Mouse (Mus musculus): ENCODE data around the gene Tnxb. TPM values are rescaled to one million over a fixed set of nuclear protein-coding genes. Genes with fewer than 3 reads are reported as not detected.

The Tnxb gene
- polyA plus RNA-seq, 1 experiment from 2014 or later, result 0.27 TPM

- no peak overlapping the region for H3K4me3 ChIP-seq (ENCODE audit: low read depth, low read length)
- H3K9ac ChIP-seq (ENCODE audit: low read depth, low read length), result no peak overlapping the region
- H3K4me1 ChIP-seq (ENCODE audit: control insufficient read depth, low read depth, low read length), result no peaks in the 10 kb centered on the region
- WGBS (ENCODE audit: insufficient replicate concordance), result 29% methylated on average over 10 of the region's 11 CpGs
- H3K27ac ChIP-seq (ENCODE audit: low read length), result no peak overlapping the region
- no peak overlapping the region for H3K4me2 ChIP-seq (ENCODE audit: low read depth, low read length)
- no peaks in the 10 kb centered on the region for H3K9me3 ChIP-seq (replicated peaks; ENCODE audit: control insufficient read depth, low read length)
- H3K36me3 ChIP-seq (ENCODE audit: control insufficient read depth, insufficient read depth), result no peaks in the 10 kb centered on the region
- no peak for ATAC-seq (ENCODE audit: low read depth)
- H3K27me3 ChIP-seq (ENCODE audit: control insufficient read depth, insufficient read depth, low read depth, low read length), result peaks cover 23% of the 10 kb centered on the region
These were observed 10.0 kb upstream of the Tnxb start for GRCm38 (mm10) chr17:34660259-34660820.

- Histone ChIP-seq H3K27me3 (ENCODE audit: control insufficient read depth, insufficient read depth, low read depth, low read length) (peaks cover 23% of the 10 kb centered on the region), H3K27ac (ENCODE audit: low read length) (no peak overlapping the region), H3K36me3 (ENCODE audit: control insufficient read depth, insufficient read depth) (no peaks in the 10 kb centered on the region), H3K4me3 (ENCODE audit: low read depth, low read length) (no peak overlapping the region), H3K4me2 (ENCODE audit: low read depth, low read length) (no peak overlapping the region), H3K9me3 (replicated peaks; ENCODE audit: control insufficient read depth, low read length) (no peaks in the 10 kb centered on the region), H3K9ac (ENCODE audit: low read depth, low read length) (no peak overlapping the region), H3K4me1 (ENCODE audit: control insufficient read depth, low read depth, low read length) (no peaks in the 10 kb centered on the region)
- 2% methylated on average over 19 of the region's 19 CpGs for WGBS (ENCODE audit: insufficient replicate concordance)
- ATAC-seq (ENCODE audit: low read depth), result peak; percentile 24; the same call in 1 of the 2 replicates
These were observed 9.2 kb upstream of the Tnxb start for GRCm38 (mm10) chr17:34661121-34661591.

- no peak overlapping the region for H3K4me2 ChIP-seq (ENCODE audit: low read depth, low read length)
- H3K4me3 ChIP-seq (ENCODE audit: low read depth, low read length), result no peak overlapping the region
- H3K27me3 ChIP-seq (ENCODE audit: control insufficient read depth, insufficient read depth, low read depth, low read length), result peaks cover 23% of the 10 kb centered on the region
- no peaks in the 10 kb centered on the region for H3K36me3 ChIP-seq (ENCODE audit: control insufficient read depth, insufficient read depth)
- WGBS (ENCODE audit: insufficient replicate concordance), result 63% methylated on average over 1 of the region's 1 CpGs
- no peak overlapping the region for H3K27ac ChIP-seq (ENCODE audit: low read length)
- ATAC-seq (ENCODE audit: low read depth), result no peak
- H3K9ac ChIP-seq (ENCODE audit: low read depth, low read length), result no peak overlapping the region
- H3K4me1 ChIP-seq (ENCODE audit: control insufficient read depth, low read depth, low read length), result no peaks in the 10 kb centered on the region
- H3K9me3 ChIP-seq (replicated peaks; ENCODE audit: control insufficient read depth, low read length), result no peaks in the 10 kb centered on the region
These were observed 7.9 kb upstream of the Tnxb start for GRCm38 (mm10) chr17:34662468-34662867.

- no peaks in the 10 kb centered on the region for H3K4me1 ChIP-seq (ENCODE audit: control insufficient read depth, low read depth, low read length)
- H3K4me3 ChIP-seq (ENCODE audit: low read depth, low read length), result no peak overlapping the region
- WGBS (ENCODE audit: insufficient replicate concordance), result 57% methylated on average over 8 of the region's 8 CpGs
- peaks cover 23% of the 10 kb centered on the region for H3K27me3 ChIP-seq (ENCODE audit: control insufficient read depth, insufficient read depth, low read depth, low read length)
- ATAC-seq (ENCODE audit: low read depth), result no peak
- no peak overlapping the region for H3K27ac ChIP-seq (ENCODE audit: low read length)
- no peak overlapping the region for H3K4me2 ChIP-seq (ENCODE audit: low read depth, low read length)
- no peak overlapping the region for H3K9ac ChIP-seq (ENCODE audit: low read depth, low read length)
- no peaks in the 10 kb centered on the region for H3K36me3 ChIP-seq (ENCODE audit: control insufficient read depth, insufficient read depth)
- no peaks in the 10 kb centered on the region for H3K9me3 ChIP-seq (replicated peaks; ENCODE audit: control insufficient read depth, low read length)
These were observed 7.4 kb upstream of the Tnxb start for GRCm38 (mm10) chr17:34662978-34663377.

- H3K9me3 ChIP-seq (replicated peaks; ENCODE audit: control insufficient read depth, low read length), result no peaks in the 10 kb centered on the region
- 30% methylated on average over 1 of the region's 1 CpGs for WGBS (ENCODE audit: insufficient replicate concordance)
- H3K27ac ChIP-seq (ENCODE audit: low read length), result no peak overlapping the region
- H3K36me3 ChIP-seq (ENCODE audit: control insufficient read depth, insufficient read depth), result no peaks in the 10 kb centered on the region
- no peak overlapping the region for H3K9ac ChIP-seq (ENCODE audit: low read depth, low read length)
- no peak for ATAC-seq (ENCODE audit: low read depth)
- no peak overlapping the region for H3K4me2 ChIP-seq (ENCODE audit: low read depth, low read length)
- H3K4me1 ChIP-seq (ENCODE audit: control insufficient read depth, low read depth, low read length), result no peaks in the 10 kb centered on the region
- no peak overlapping the region for H3K4me3 ChIP-seq (ENCODE audit: low read depth, low read length)
- H3K27me3 ChIP-seq (ENCODE audit: control insufficient read depth, insufficient read depth, low read depth, low read length), result peaks cover 23% of the 10 kb centered on the region
These were observed 6.8 kb upstream of the Tnxb start for GRCm38 (mm10) chr17:34663558-34663957.

- no peak for ATAC-seq (ENCODE audit: low read depth)
- Histone ChIP-seq H3K9me3 (replicated peaks; ENCODE audit: control insufficient read depth, low read length) (no peaks in the 10 kb centered on the region), H3K4me1 (ENCODE audit: control insufficient read depth, low read depth, low read length) (no peaks in the 10 kb centered on the region), H3K9ac (ENCODE audit: low read depth, low read length) (no peak overlapping the region), H3K36me3 (ENCODE audit: control insufficient read depth, insufficient read depth) (no peaks in the 10 kb centered on the region), H3K4me2 (ENCODE audit: low read depth, low read length) (no peak overlapping the region), H3K4me3 (ENCODE audit: low read depth, low read length) (no peak overlapping the region), H3K27me3 (ENCODE audit: control insufficient read depth, insufficient read depth, low read depth, low read length) (peaks cover 19% of the 10 kb centered on the region), H3K27ac (ENCODE audit: low read length) (no peak overlapping the region)
- 57% methylated on average over 7 of the region's 7 CpGs for WGBS (ENCODE audit: insufficient replicate concordance)
These were observed 5.9 kb upstream of the Tnxb start for GRCm38 (mm10) chr17:34664472-34664871.

GRCm38 (mm10) chr17:34671151-34672066 is 1.1 kb downstream of the Tnxb start:
- no peak; the same call in 1 of the 2 replicates for ATAC-seq (ENCODE audit: low read depth)
- 13% methylated on average over 93 of the region's 93 CpGs for WGBS (ENCODE audit: insufficient replicate concordance)
- no peaks in the 10 kb centered on the region for H3K36me3 ChIP-seq (ENCODE audit: control insufficient read depth, insufficient read depth)
- no peak overlapping the region for H3K27ac ChIP-seq (ENCODE audit: low read length)
- peaks cover 43% of the 10 kb centered on the region for H3K27me3 ChIP-seq (ENCODE audit: control insufficient read depth, insufficient read depth, low read depth, low read length)
- no peak overlapping the region for H3K4me3 ChIP-seq (ENCODE audit: low read depth, low read length)
- no peaks in the 10 kb centered on the region for H3K9me3 ChIP-seq (replicated peaks; ENCODE audit: control insufficient read depth, low read length)
- H3K4me2 ChIP-seq (ENCODE audit: low read depth, low read length), result no peak overlapping the region
- no peaks in the 10 kb centered on the region for H3K4me1 ChIP-seq (ENCODE audit: control insufficient read depth, low read depth, low read length)
- no peak overlapping the region for H3K9ac ChIP-seq (ENCODE audit: low read depth, low read length)

GRCm38 (mm10) chr17:34672246-34672792 is 2.0 kb downstream of the Tnxb start:
- Histone ChIP-seq H3K36me3 (ENCODE audit: control insufficient read depth, insufficient read depth) (no peaks in the 10 kb centered on the region), H3K4me3 (ENCODE audit: low read depth, low read length) (no peak overlapping the region), H3K9ac (ENCODE audit: low read depth, low read length) (no peak overlapping the region), H3K27me3 (ENCODE audit: control insufficient read depth, insufficient read depth, low read depth, low read length) (peaks cover 48% of the 10 kb centered on the region), H3K4me2 (ENCODE audit: low read depth, low read length) (no peak overlapping the region), H3K27ac (ENCODE audit: low read length) (no peak overlapping the region), H3K9me3 (replicated peaks; ENCODE audit: control insufficient read depth, low read length) (no peaks in the 10 kb centered on the region), H3K4me1 (ENCODE audit: control insufficient read depth, low read depth, low read length) (no peaks in the 10 kb centered on the region)
- 32% methylated on average over 49 of the region's 49 CpGs for WGBS (ENCODE audit: insufficient replicate concordance)
- no peak for ATAC-seq (ENCODE audit: low read depth)

- Histone ChIP-seq H3K4me1 (ENCODE audit: control insufficient read depth, low read depth, low read length) (no peaks in the 10 kb centered on the region), H3K4me3 (ENCODE audit: low read depth, low read length) (no peak overlapping the region), H3K27ac (ENCODE audit: low read length) (no peak overlapping the region), H3K9me3 (replicated peaks; ENCODE audit: control insufficient read depth, low read length) (no peaks in the 10 kb centered on the region), H3K9ac (ENCODE audit: low read depth, low read length) (no peak overlapping the region), H3K36me3 (ENCODE audit: control insufficient read depth, insufficient read depth) (no peaks in the 10 kb centered on the region), H3K27me3 (ENCODE audit: control insufficient read depth, insufficient read depth, low read depth, low read length) (peaks cover 48% of the 10 kb centered on the region), H3K4me2 (ENCODE audit: low read depth, low read length) (no peak overlapping the region)
- ATAC-seq (ENCODE audit: low read depth), result no peak
- 68% methylated on average over 7 of the region's 7 CpGs for WGBS (ENCODE audit: insufficient replicate concordance)
These were observed 2.8 kb downstream of the Tnxb start for GRCm38 (mm10) chr17:34673139-34673538.

All from liver, embryonic 16.5 days (tissue).